17 mouse cellular contexts compared by ENCODE assay signal in the genomic region with DNA sequence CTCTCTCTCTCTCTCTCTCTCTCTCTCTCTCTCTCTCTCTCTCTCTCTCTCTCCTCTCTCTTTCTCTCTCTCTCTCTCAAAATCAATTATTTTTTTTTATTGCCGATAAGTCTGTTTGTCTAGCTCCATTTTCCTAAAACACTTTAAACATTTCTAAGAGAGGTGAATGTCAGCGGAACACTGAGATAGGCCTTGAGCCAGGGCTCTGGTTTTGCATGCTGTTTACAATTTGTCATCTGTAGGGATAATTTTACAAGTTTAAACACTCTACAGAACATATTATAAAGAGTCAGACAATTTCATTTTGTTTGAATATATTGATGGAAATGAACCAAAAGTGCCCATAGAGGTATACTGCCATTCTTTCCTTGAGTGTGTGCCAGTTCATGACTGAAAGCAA.
"Had no signal": no experiment of that assay in that cellular context is flagged by ENCODE, and none has a peak within 500 bp of the region (broad histone marks: within the 10 kb centered on the region; RNA-seq: fewer than 3 reads in every experiment).

No protein-coding gene starts in this region.

- H3K9me3 ChIP-seq: neural tube, embryonic 12.5 days; neural tube, embryonic 13.5 days; neural tube, embryonic 15.5 days; stomach, embryonic 15.5 days had no signal

- H3K27ac ChIP-seq: neural tube, embryonic 12.5 days; neural tube, embryonic 13.5 days; neural tube, embryonic 15.5 days; stomach, embryonic 15.5 days; stomach, postnatal 0 days had no signal

- H3K4me1 ChIP-seq: neural tube, embryonic 12.5 days; neural tube, embryonic 13.5 days; neural tube, embryonic 15.5 days; stomach, embryonic 15.5 days had no signal

- H3K4me3 ChIP-seq: neural tube, embryonic 12.5 days; neural tube, embryonic 13.5 days; neural tube, embryonic 15.5 days; stomach, embryonic 15.5 days had no signal

- H3K9ac ChIP-seq: neural tube, embryonic 12.5 days; neural tube, embryonic 13.5 days; neural tube, embryonic 15.5 days; stomach, embryonic 15.5 days had no signal

- H3K27me3 ChIP-seq: neural tube, embryonic 12.5 days; neural tube, embryonic 13.5 days; neural tube, embryonic 15.5 days; stomach, embryonic 15.5 days had no signal

- H3K36me3 ChIP-seq: neural tube, embryonic 12.5 days; neural tube, embryonic 13.5 days; neural tube, embryonic 15.5 days; stomach, embryonic 15.5 days had no signal

- DNase-seq: retina, postnatal 1 day; right cerebral cortex, adult 18-20 months; right cerebral cortex, postnatal 14 days; right cerebral cortex, postnatal 25 days; right cerebral cortex, postnatal 4 days; spleen, adult 18-20 months; thymus, adult 18-20 months; thymus, adult 2 months; thymus, postnatal 14 days; thymus, postnatal 25 days; thymus, postnatal 36 days; thymus, postnatal 4 days had no signal
